Mouse (Mus musculus) gastrocnemius, postnatal 14 days (tissue): Measurements from ENCODE around the gene Cmah. TPM values are rescaled to one million over a fixed set of nuclear protein-coding genes. Genes with fewer than 3 reads are reported as not detected.
A peak's percentile ranks its signal among the peaks of the same experiment; 100 is the strongest.

Experiments
- DNase-seq: peaks from one replicate; pipeline ENCODE4 v3.0.0; 2021; ENCODE audit warnings: mixed read lengths
- intact Hi-C: fragments of 180-260 bp; cut with DNase I; formaldehyde crosslinking; loops from one replicate; pipeline ENCODE4 v1.15.1; 2025; ENCODE audit warnings: low total_unique reads
- total RNA-seq, 2 experiments: library from RNA; stranded (reverse); gene quantifications; 2 replicates each; pipeline ENCODE4 v1.2.3; 2021

Gene Cmah
- total RNA-seq, 2 experiments from 2014 or later = 1.4 to 3.0 TPM

- intact Hi-C loops = no loop called here
- DNase-seq = no peak
Measured at GRCm38 (mm10) chr13:24463767-24464166, 136.6 kb downstream of the Cmah start.

- intact Hi-C loops = no loop called here
- DNase-seq = no peak
Measured at GRCm38 (mm10) chr13:24466027-24466426, 138.8 kb downstream of the Cmah start.

- no peak for DNase-seq
- intact Hi-C loops = no loop called here
Measured at GRCm38 (mm10) chr13:24467806-24468205, 140.6 kb downstream of the Cmah start.

- DNase-seq = no peak
- intact Hi-C loops = no loop called here
Measured at GRCm38 (mm10) chr13:24477564-24477963, 150.4 kb downstream of the Cmah start.

GRCm38 (mm10) chr13:24479516-24479915 is 152.3 kb downstream of the Cmah start:
- no peak for DNase-seq
- intact Hi-C loops = no loop called here

GRCm38 (mm10) chr13:24480824-24481223 is 153.6 kb downstream of the Cmah start:
- intact Hi-C loops = loop anchor here (10.0 kb wide), 1 partner anchor 204 kb away; no protein-coding TSS in a partner anchor
- no peak for DNase-seq

- DNase-seq = peak; percentile 16
- intact Hi-C loops = loop anchor here (10.0 kb wide), 1 partner anchor 203 kb away; no protein-coding TSS in a partner anchor
Measured at GRCm38 (mm10) chr13:24481615-24482295, 154.6 kb downstream of the Cmah start.

GRCm38 (mm10) chr13:24483691-24484090 is 156.5 kb downstream of the Cmah start:
- DNase-seq = no peak
- intact Hi-C loops = loop anchor here (10.0 kb wide), 1 partner anchor 201 kb away; no protein-coding TSS in a partner anchor

- no peak for DNase-seq
- intact Hi-C loops = loop anchor here (10.0 kb wide), 1 partner anchor 200 kb away; no protein-coding TSS in a partner anchor
Measured at GRCm38 (mm10) chr13:24484811-24485210, 157.6 kb downstream of the Cmah start.

- DNase-seq = no peak
- intact Hi-C loops = loop anchor here (10.0 kb wide), 1 partner anchor 199 kb away; no protein-coding TSS in a partner anchor
Measured at GRCm38 (mm10) chr13:24485964-24486363, 158.8 kb downstream of the Cmah start.

GRCm38 (mm10) chr13:24486403-24486802 is 159.2 kb downstream of the Cmah start:
- intact Hi-C loops = loop anchor here (10.0 kb wide), 1 partner anchor 198 kb away; no protein-coding TSS in a partner anchor
- DNase-seq = no peak

- DNase-seq = no peak
- intact Hi-C loops = loop anchor here (10.0 kb wide), 1 partner anchor 198 kb away; no protein-coding TSS in a partner anchor
Measured at GRCm38 (mm10) chr13:24487061-24487460, 159.9 kb downstream of the Cmah start.

GRCm38 (mm10) chr13:24487546-24487945 is 160.3 kb downstream of the Cmah start:
- intact Hi-C loops = loop anchor here (10.0 kb wide), 1 partner anchor 197 kb away; no protein-coding TSS in a partner anchor
- no peak for DNase-seq

- intact Hi-C loops = loop anchor here (10.0 kb wide), 1 partner anchor 196 kb away; no protein-coding TSS in a partner anchor
- DNase-seq = no peak
Measured at GRCm38 (mm10) chr13:24488526-24489070, 161.4 kb downstream of the Cmah start.

GRCm38 (mm10) chr13:24489515-24489914 is 162.3 kb downstream of the Cmah start:
- intact Hi-C loops = loop anchor here (10.0 kb wide), 1 partner anchor 195 kb away; no protein-coding TSS in a partner anchor
- DNase-seq = no peak

- intact Hi-C loops = no loop called here
- no peak for DNase-seq
Measured at GRCm38 (mm10) chr13:24490041-24490440, 162.8 kb downstream of the Cmah start.

GRCm38 (mm10) chr13:24491101-24491500 is 163.9 kb downstream of the Cmah start:
- DNase-seq = no peak
- intact Hi-C loops = no loop called here

- no peak for DNase-seq
- intact Hi-C loops = no loop called here
Measured at GRCm38 (mm10) chr13:24493784-24494183, 166.6 kb downstream of the Cmah start.

- intact Hi-C loops = no loop called here
- no peak for DNase-seq
Measured at GRCm38 (mm10) chr13:24496353-24496752, 169.1 kb downstream of the Cmah start.

GRCm38 (mm10) chr13:24497001-24497400 is 169.8 kb downstream of the Cmah start:
- intact Hi-C loops = no loop called here
- no peak for DNase-seq

- intact Hi-C loops = no loop called here
- DNase-seq = no peak
Measured at GRCm38 (mm10) chr13:24498342-24498741, 171.1 kb downstream of the Cmah start.
